Mouse (Mus musculus): ENCODE measurements around the gene Atox1. TPM values are rescaled to one million over a fixed set of nuclear protein-coding genes. Genes with fewer than 3 reads are reported as not detected.

The Atox1 gene
- 253 and 258 TPM in 2 replicates for polyA plus RNA-seq (2016; fragmentation: Nextera tagmentation; extraction: Ambion mirVana)

DNA sequence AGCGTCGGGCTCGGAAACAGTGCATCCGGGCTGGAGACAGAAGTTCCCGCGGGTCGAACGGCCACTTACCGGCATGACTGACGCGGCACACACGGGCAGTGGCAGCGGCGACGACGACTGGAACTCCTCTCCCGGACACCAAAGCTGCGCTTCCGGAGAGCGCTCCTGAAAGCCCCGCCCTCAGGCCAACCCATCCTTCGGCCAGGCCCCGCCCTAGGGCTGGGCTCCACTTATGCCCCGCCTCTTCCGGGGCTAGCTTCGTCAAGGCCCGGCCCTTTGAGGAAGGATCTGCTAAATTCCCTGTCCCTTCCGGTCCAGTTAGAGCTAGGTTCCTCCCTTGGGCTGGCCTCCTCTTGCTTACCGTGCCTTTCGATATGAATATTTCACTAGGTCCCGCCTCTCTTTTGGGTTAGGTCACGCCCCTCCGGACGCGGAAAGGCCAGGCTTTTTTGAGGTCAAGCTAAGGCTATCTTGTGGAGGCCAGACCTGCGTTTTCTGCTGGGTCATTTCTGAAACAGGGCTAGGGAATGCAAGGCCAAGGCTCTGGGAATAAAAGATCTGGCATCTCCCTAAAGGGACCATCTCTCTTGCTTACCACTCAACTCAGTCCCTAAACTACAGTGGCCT is at the start of gene Atox1:
Atox1 (minus strand) TSS at position 221 of the 627 bp plus-strand sequence.
- peak within 1 kb of the TSS; percentile 81 for H3K9ac ChIP-seq
- H3K4me1 ChIP-seq (replicated peaks) = peaks cover 30% of the 10 kb centered on the region
- ATAC-seq (ENCODE audit: insufficient number of reproducible peaks, low FRiP score) = peak; percentile 98
- WGBS = under 1% methylated on average over 36 of the region's 36 CpGs
- peak within 1 kb of the TSS; percentile 97 for H3K4me2 ChIP-seq
- H3K9me3 ChIP-seq (replicated peaks) = no peaks in the 10 kb centered on the region
- no peaks in the 10 kb centered on the region for H3K36me3 ChIP-seq
- H3K27ac ChIP-seq (ENCODE audit: poor library complexity, severe bottlenecking) = peak within 1 kb of the TSS; percentile 82
- no peaks in the 10 kb centered on the region for H3K27me3 ChIP-seq (replicated peaks)
- peak within 1 kb of the TSS; percentile 88 for H3K4me3 ChIP-seq

DNA sequence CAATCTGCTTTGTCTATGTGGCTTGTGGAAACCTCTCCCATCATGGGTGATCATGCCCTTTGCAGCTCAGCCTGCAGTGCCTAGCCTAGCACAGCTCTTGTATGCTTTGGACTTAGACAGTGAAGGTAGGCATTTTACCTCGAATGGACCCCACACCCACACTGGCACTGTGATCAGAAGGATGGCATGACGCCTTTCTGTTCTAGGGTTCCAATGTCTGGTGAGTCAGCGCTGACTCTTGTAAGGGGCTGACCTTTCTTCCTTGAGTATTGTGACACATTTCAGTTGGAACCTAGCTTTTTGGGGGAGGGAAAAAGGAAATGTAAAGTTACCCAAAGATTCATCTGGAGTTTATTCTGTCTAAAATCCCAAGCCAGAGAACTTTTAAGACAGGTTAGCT is 44.4 kb upstream of the Atox1 start:
- H3K36me3 ChIP-seq = peaks cover 30% of the 10 kb centered on the region
- ATAC-seq (ENCODE audit: insufficient number of reproducible peaks, low FRiP score) = no peak
- 82% methylated on average over 3 of the region's 3 CpGs for WGBS
- H3K4me3 ChIP-seq = no peak overlapping the region
- no peaks in the 10 kb centered on the region for H3K27me3 ChIP-seq (replicated peaks)
- no peak overlapping the region for H3K9ac ChIP-seq
- no peak overlapping the region for H3K27ac ChIP-seq (ENCODE audit: poor library complexity, severe bottlenecking)
- no peak overlapping the region for H3K4me2 ChIP-seq
- H3K4me1 ChIP-seq (replicated peaks) = no peaks in the 10 kb centered on the region
- H3K9me3 ChIP-seq (replicated peaks) = no peaks in the 10 kb centered on the region

- no peak overlapping the region for H3K27ac ChIP-seq (ENCODE audit: poor library complexity, severe bottlenecking)
- H3K27me3 ChIP-seq (replicated peaks) = no peaks in the 10 kb centered on the region
- no peak overlapping the region for H3K9ac ChIP-seq
- no peak for ATAC-seq (ENCODE audit: insufficient number of reproducible peaks, low FRiP score)
- no peaks in the 10 kb centered on the region for H3K9me3 ChIP-seq (replicated peaks)
- H3K36me3 ChIP-seq = peaks cover 53% of the 10 kb centered on the region
- H3K4me3 ChIP-seq = no peak overlapping the region
- H3K4me2 ChIP-seq = no peak overlapping the region
- WGBS = 91% methylated on average over 5 of the region's 5 CpGs
- no peaks in the 10 kb centered on the region; the same call in 1 of the 2 replicates for H3K4me1 ChIP-seq (replicated peaks)
Measured at GRCm38 (mm10) chr11:55502886-55503285, 41.8 kb upstream of the Atox1 start.

DNA sequence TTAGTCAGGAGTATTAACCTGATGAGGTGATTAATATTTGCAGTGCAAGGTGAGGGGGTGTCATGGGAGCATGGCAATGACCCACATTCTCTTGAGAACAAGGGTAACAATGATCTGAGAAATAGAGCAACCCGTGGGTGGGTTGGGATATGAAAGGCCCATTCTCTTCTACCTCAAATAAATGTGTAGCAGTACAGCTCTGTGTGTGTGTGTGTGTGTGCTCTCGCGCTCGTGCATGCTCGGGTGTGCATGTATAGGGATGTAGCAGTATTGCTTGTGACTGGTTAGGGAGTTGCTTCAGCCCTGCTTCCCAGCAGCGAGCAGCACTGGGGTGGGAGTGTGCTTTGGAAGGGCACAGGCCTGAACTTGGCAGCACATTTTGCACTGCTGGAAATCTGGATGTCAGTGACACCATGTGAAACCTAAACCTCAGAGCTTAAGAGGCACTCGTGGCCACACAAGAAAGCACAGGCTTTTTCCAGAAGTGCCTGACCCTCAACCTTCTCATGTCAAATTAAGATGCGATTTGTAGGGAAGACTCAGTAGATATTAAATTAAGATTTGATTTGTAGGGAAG is 41.0 kb upstream of the Atox1 start:
- Histone ChIP-seq H3K4me2 (no peak overlapping the region), H3K9ac (no peak overlapping the region), H3K27me3 (replicated peaks) (no peaks in the 10 kb centered on the region), H3K27ac (ENCODE audit: poor library complexity, severe bottlenecking) (no peak overlapping the region), H3K4me1 (replicated peaks) (peaks cover 7% of the 10 kb centered on the region), H3K36me3 (peaks cover 62% of the 10 kb centered on the region), H3K9me3 (replicated peaks) (no peaks in the 10 kb centered on the region), H3K4me3 (no peak overlapping the region)
- no peak for ATAC-seq (ENCODE audit: insufficient number of reproducible peaks, low FRiP score)
- WGBS = 89% methylated on average over 8 of the region's 8 CpGs

- Histone ChIP-seq H3K9me3 (replicated peaks) (no peaks in the 10 kb centered on the region), H3K36me3 (peaks cover 93% of the 10 kb centered on the region), H3K4me3 (no peak overlapping the region), H3K4me1 (replicated peaks) (peaks cover 7% of the 10 kb centered on the region), H3K9ac (no peak overlapping the region), H3K27ac (ENCODE audit: poor library complexity, severe bottlenecking) (no peak overlapping the region), H3K27me3 (replicated peaks) (no peaks in the 10 kb centered on the region), H3K4me2 (no peak overlapping the region)
- 43% methylated on average over 5 of the region's 5 CpGs for WGBS
- ATAC-seq (ENCODE audit: insufficient number of reproducible peaks, low FRiP score) = peak; percentile 70; the same call in 1 of the 2 replicates
Measured at GRCm38 (mm10) chr11:55497885-55498284, 36.8 kb upstream of the Atox1 start.

- H3K27me3 ChIP-seq (replicated peaks) = no peaks in the 10 kb centered on the region
- H3K4me1 ChIP-seq (replicated peaks) = peaks cover 7% of the 10 kb centered on the region
- H3K4me2 ChIP-seq = no peak overlapping the region
- H3K36me3 ChIP-seq = peaks cover 93% of the 10 kb centered on the region
- 77% methylated on average over 6 of the region's 6 CpGs for WGBS
- H3K4me3 ChIP-seq = no peak overlapping the region
- no peaks in the 10 kb centered on the region for H3K9me3 ChIP-seq (replicated peaks)
- H3K9ac ChIP-seq = no peak overlapping the region
- no peak for ATAC-seq (ENCODE audit: insufficient number of reproducible peaks, low FRiP score)
- no peak overlapping the region for H3K27ac ChIP-seq (ENCODE audit: poor library complexity, severe bottlenecking)
Measured at GRCm38 (mm10) chr11:55496158-55496557, 35.1 kb upstream of the Atox1 start.

GRCm38 (mm10) chr11:55485443-55485842 is 24.4 kb upstream of the Atox1 start:
- WGBS = 96% methylated on average over 7 of the region's 7 CpGs
- peaks cover 74% of the 10 kb centered on the region for H3K36me3 ChIP-seq

GRCm38 (mm10) chr11:55473219-55473618 is 12.2 kb upstream of the Atox1 start:
- Histone ChIP-seq H3K36me3 (peaks cover 20% of the 10 kb centered on the region), H3K4me3 (no peak overlapping the region), H3K9ac (no peak overlapping the region), H3K27ac (ENCODE audit: poor library complexity, severe bottlenecking) (no peak overlapping the region), H3K4me1 (replicated peaks) (peaks cover 30% of the 10 kb centered on the region), H3K4me2 (peak overlapping the region; percentile 19; the same call in 1 of the 2 replicates), H3K27me3 (replicated peaks) (no peaks in the 10 kb centered on the region), H3K9me3 (replicated peaks) (no peaks in the 10 kb centered on the region)
- 64% methylated on average over 3 of the region's 3 CpGs for WGBS
- no peak for ATAC-seq (ENCODE audit: insufficient number of reproducible peaks, low FRiP score)

More at GRCm38 (mm10) chr11:55485443-55485842, 24.4 kb upstream of the Atox1 start:
- Histone ChIP-seq H3K9ac (no peak overlapping the region), H3K27me3 (replicated peaks) (no peaks in the 10 kb centered on the region), H3K4me1 (replicated peaks) (peaks cover 28% of the 10 kb centered on the region), H3K4me3 (no peak overlapping the region), H3K4me2 (no peak overlapping the region), H3K27ac (ENCODE audit: poor library complexity, severe bottlenecking) (no peak overlapping the region), H3K9me3 (replicated peaks) (no peaks in the 10 kb centered on the region)
- ATAC-seq (ENCODE audit: insufficient number of reproducible peaks, low FRiP score) = no peak

- Histone ChIP-seq H3K9me3 (replicated peaks) (no peaks in the 10 kb centered on the region), H3K4me2 (peak overlapping the region; percentile 77), H3K36me3 (peaks cover 20% of the 10 kb centered on the region), H3K9ac (0 out of 2 replicates have a peak overlapping the region, but pooled peaks have one; percentile 97), H3K4me1 (replicated peaks) (peaks cover 35% of the 10 kb centered on the region), H3K27me3 (replicated peaks) (no peaks in the 10 kb centered on the region), H3K27ac (ENCODE audit: poor library complexity, severe bottlenecking) (no peak overlapping the region), H3K4me3 (peak overlapping the region; percentile 85)
- ATAC-seq (ENCODE audit: insufficient number of reproducible peaks, low FRiP score) = no peak
- whole genome bisulfite sequencing = 88% methylated on average over 7 of the region's 7 CpGs
Measured at GRCm38 (mm10) chr11:55471467-55471866, 10.4 kb upstream of the Atox1 start.

DNA sequence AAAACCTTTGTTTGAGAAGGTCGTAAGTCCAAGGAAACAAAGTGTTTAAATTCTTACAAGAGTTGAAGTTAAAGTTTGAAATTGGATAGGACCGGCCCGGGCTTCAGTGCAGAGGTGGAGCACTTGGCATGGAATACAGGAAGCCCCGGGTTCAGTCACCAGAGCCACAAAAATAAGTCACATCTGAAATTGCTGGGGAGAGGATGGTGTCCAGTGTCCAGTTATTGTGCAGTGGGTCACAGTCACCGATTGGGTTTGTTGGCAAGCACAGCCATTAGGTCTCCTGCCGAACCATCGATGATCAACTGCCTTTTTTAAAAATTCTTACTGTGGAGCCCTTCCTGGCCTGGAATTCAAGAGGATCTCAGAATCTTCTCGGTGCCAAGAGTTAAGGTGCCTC is 9.7 kb upstream of the Atox1 start:
- H3K4me3 ChIP-seq = peak overlapping the region; percentile 85
- no peak overlapping the region for H3K27ac ChIP-seq (ENCODE audit: poor library complexity, severe bottlenecking)
- H3K4me2 ChIP-seq = peak overlapping the region; percentile 77
- no peaks in the 10 kb centered on the region for H3K27me3 ChIP-seq (replicated peaks)
- no peaks in the 10 kb centered on the region for H3K9me3 ChIP-seq (replicated peaks)
- no peak for ATAC-seq (ENCODE audit: insufficient number of reproducible peaks, low FRiP score)
- WGBS = 46% methylated on average over 8 of the region's 8 CpGs
- peaks cover 20% of the 10 kb centered on the region for H3K36me3 ChIP-seq
- H3K9ac ChIP-seq = peak overlapping the region; percentile 97
- peaks cover 35% of the 10 kb centered on the region for H3K4me1 ChIP-seq (replicated peaks)

DNA sequence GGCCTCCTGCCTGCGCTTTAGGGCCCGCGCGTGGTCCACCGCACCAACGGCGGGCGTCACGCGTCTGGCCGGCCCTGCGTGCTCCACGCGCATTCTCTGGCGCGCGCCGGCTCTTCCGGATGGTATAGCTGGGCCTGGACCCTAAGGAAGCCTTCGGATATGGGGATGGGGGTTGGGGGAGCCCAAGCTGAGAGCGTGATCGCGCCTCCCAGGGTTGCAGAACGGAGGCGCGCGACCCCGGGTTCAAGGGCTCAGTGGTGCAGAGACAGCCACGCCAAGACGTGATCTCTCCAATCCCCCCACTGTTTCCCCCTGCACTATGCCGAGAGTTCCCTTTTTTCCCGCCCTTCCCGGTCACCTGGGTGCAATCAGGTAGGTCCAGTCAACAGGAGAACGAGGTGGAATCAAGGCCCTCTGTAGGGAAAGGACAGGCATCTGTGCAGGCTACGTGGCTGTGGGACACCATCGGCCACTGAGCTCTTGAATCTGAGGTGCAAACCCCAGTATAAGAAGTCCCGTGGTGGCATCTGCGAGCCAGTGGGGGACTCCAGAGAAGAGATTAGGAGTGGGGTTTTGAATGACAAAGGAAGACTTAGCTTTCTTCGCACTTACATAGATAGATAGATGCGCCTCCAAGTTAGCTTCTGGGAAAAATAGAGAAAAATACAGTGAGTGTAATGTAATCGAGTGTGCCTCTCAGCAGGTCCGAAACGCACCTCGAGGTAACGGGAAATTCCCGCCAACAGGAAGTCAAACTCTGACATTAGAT is 9.1 kb upstream of the Atox1 start:
- Histone ChIP-seq H3K9ac (peak overlapping the region; percentile 97), H3K27me3 (replicated peaks) (no peaks in the 10 kb centered on the region), H3K9me3 (replicated peaks) (no peaks in the 10 kb centered on the region), H3K4me2 (peak overlapping the region; percentile 77), H3K4me3 (peak overlapping the region; percentile 85), H3K4me1 (replicated peaks) (peaks cover 35% of the 10 kb centered on the region), H3K27ac (ENCODE audit: poor library complexity, severe bottlenecking) (peak overlapping the region; percentile 79), H3K36me3 (peaks cover 20% of the 10 kb centered on the region)
- ATAC-seq (ENCODE audit: insufficient number of reproducible peaks, low FRiP score) = no peak; the same call in 1 of the 2 replicates
- under 1% methylated on average over 46 of the region's 46 CpGs for WGBS
